Mouse (Mus musculus) kidney, postnatal 10 days (tissue): ENCODE measurements around the gene Bace1.

Experiments
- DNase-seq: peaks from one replicate; pipeline ENCODE4 v3.0.0; 2021; ENCODE audit warnings: mixed read lengths

Bace1 gene

DNA sequence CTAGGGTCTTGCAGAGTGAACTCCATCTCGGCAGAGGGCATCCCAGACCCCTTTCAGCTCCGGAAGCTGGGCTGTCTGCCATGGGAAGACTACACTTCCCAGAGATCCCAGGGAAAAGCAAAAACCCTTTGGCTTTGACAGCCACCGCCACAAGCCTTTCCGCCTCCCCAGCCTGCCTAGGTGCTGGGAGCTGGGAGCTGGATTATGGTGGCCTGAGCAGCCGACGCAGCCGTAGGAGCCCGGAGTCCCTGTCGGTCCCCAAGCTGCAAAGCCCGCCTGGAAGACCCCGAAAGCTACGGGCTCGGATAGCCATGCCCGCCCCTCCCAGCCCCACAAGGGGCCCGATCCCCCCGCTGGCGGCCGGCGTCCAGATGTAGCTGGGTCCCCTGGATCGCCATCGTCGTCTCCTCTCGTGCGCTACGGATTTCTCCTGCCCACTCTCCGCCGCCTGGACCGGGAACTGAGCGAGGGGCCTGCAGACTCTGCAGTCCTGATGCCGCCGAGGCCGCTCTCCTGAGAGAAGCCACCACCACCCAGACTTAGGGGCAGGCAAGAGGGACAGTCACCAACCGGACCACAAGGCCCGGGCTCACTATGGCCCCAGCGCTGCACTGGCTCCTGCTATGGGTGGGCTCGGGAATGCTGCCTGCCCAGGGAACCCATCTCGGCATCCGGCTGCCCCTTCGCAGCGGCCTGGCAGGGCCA lies at the start of gene Bace1:
Gene Bace1 (plus strand): TSS at position 147 of the 705 bp plus-strand sequence.
- peak; percentile 93 for DNase-seq

DNA sequence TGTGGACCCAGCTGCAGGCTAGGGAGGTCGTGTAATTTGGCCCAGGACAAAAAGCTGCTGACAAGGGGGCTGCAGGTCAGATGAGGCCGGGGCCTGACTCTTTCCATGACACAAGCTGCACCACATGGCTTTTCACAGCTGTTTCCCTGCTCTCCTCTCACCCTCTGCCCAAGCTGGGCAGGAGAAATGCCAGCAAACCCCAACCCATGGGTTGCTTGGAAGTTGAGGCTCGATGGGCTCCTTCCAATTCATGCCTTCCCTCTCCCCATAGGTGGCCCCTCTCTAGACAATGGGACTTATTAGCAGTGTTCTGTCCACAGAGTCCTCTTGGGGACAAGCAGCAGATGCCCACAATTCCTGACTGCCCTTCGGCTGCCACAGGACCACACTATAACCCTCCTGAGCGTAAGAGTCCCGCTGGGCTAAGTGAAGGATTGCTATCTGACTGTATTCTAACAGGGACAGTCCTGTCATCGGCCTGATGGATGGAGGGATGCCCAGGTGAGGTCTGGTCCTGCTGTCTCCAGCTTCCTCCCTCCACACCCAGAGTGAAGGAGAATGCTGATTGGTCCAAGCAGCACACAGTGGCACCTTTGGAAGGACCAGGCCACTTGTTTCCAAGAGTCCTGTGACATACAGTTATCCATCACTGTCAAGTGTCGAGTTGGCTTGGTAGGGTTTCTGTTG lies 46.8 kb upstream of the Bace1 start:
- no peak for DNase-seq

DNA sequence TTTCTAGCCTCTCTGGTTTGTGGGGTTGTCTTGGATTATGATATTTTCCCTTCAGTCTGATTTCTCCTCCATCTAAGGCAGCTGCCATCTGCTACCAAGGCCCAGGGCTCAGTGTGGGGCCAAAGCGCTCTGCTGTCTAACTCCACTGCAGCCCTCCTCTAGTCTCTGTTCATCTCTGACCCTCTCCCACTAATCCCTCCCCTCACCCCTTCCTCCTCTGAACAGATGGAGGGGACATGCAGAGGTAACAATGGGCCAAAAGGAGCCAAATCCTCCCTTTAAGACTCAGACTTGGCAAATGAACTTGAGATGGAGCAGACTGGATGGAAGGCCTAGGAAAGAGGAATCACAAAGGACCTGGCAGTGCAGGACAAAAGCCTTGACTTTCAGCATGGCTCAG lies 46.1 kb upstream of the Bace1 start:
- DNase-seq = no peak

DNA sequence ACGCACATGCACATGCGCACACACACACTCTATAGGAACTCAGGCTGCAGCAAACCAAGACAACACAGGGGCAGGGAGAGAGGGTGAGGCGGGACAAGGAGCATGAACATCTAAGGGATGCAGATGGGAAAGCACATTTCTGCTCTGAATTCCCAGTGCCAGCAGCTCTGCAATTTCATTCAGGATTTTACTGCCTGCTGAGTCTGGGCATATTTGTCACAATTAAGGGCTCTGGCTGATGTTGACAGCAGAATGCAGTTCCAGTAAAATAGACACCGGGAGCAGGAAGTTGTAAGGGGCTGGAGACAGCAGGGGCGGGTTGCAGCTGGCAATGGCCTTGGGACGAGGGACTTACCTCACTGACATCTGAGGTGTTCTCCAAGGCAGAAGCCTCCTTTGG lies 44.7 kb upstream of the Bace1 start:
- DNase-seq = no peak

DNA sequence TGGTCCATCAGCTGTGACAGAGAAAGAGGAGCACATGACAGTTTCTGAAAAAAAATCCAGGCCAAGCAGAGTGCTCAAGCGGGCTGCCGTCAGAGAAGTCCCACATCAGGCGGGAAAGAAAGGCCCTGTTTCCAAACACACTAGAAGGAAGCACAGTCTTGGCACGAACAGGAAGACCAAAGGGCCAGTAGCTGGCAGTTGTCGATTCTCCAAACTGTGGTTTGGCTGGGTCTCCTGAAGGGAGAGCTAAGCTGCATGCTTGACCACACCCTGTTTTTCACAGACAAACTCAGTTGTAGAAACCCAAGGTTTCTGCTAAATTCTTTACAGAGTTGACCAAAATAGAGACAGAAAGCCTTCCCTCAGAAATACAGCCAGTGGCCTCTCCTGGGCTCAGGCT lies 42.7 kb upstream of the Bace1 start:
- no peak for DNase-seq

DNA sequence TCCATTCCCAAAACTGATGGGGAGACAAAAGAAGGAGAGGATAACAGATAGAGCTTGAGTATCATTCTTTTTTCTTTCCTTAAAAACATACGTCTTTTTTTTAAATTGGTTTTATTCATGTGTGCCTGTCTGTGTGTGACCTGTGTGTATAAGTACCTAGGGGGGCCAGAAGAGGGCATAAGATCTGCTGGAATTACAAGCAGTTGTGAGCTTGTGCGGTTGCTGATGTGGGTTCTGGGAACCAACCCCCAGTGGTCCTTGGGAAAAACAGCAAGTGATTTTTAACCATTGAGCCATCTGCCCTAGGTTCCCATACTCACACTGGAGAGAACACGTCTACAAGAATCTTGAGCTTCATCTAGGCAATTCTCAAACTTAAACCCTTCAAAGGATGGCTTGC lies 41.1 kb upstream of the Bace1 start:
- DNase-seq = no peak

DNA sequence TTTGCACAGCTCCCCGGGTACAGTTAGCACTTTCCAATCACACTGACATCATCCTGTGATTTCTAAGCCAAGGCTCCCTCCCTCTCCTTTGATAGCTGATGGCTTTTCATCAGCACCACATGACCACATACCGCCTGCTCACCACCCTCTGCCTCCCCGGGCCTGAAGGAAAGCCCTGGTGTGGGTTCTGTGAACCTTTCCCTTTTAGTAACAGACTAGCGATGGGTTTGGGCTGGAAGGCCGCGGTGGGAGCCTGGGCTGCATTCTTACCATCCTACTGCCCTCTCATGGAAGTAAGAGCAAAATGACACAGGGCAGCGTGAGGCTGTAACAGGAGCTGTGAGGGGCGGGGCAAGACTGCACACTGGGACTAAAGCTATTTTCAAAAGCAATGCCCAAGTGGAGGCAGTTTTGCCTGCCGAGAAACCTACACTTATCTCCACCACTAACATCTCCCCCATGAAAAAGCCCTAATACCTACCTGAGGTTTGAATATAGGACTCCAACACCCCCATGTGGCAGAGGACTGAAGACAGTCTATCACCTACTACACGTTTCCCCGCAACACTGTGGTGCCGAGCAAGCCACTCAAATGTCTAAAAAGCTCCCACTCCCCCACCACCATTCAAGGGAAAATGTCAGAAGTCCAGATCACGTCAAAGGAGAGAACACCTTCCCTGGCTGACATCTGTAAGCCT lies 39.8 kb upstream of the Bace1 start:
- peak; percentile 50 for DNase-seq

DNA sequence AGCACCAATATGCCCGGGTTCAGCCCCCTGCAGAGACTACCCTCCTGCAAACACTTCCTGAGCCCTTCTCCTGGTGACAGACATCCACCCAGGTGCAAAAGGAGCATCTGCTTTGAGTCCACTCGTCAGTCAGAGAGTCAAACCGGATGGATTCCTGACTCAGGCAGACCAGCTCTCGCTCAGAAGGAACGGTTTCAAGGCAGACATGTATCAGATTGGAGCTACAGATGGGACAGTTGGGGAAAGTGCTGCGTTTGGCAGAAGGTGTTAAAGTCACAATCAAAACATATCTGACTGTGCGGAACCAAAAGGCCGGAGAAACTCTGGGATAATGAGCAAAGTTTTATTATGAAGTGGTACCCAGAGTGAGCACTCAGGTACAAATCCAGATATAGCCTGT lies 39.0 kb upstream of the Bace1 start:
- no peak for DNase-seq

DNA sequence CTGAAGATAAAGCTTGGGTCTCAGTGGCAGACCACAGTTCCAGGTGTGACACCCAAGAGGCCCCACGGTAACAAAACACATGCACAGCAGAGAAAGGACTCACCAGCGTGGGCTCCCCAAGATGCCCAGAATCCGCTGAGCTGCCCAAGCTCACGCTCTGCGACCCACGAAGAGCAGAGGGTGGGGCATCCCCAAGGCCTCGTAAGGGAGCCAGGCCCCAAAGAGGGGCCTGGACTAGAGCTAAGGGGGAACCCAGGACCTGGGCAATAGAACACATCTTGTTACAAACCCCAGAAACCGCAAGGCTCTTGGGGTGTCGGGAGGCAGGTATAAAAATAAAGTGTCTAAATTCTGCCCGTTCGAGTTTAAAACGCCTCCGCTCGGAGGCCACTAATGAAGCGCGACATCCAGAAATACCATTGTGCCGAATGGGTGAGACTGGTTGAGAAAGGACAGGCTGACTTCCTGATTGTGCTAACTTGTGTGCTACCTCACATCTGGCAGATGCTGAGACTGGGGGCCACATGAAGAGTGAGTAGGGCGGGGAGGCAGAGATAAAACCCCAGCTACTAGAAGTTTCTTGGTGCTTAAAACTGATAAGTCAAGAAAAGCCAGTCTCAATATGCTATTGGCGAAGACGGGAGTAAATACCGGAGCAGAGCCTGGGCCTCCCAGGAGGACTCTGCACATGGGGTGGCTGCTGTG lies 35.2 kb upstream of the Bace1 start:
- DNase-seq = no peak

DNA sequence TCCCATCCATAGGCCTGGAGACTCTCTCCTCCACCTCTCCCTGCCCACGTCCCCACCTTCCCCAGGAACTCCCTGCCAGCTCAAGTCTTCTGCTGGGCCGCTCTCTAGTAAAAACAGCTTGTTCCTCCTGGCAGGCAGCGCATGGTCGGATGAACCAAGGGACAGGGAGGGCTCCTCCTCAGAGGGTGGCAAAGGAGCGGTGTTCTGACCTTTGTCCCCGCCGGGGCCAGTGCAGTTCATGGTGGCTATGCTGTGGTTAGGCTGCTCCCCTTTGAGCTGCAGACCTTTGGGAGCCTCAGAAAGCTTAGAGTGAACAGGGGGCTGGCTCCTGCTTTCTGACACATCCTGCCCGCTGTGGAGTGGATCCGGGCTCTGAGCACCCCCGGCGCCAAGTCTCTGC lies 31.5 kb upstream of the Bace1 start:
- peak; percentile 59 for DNase-seq

DNA sequence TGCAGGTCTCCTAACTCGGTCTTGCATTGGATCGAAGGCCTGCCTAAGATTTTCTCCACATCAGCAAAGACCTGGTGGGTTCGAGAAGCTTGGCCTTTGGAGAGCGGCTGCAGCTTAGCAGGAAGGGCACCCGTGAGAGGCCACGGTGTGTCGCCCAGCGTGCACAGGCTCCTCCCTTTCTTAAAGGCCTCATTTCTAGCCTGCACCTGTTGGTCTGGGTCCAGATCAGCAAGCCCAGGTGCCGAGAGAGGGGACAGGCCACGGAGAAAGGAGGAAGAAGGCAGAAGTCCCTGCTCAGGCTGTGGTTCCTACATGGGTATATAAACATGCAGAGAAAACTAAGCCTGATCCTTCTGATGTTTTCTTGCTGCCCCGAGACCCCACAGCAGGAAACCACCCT lies 31.0 kb upstream of the Bace1 start:
- no peak for DNase-seq

DNA sequence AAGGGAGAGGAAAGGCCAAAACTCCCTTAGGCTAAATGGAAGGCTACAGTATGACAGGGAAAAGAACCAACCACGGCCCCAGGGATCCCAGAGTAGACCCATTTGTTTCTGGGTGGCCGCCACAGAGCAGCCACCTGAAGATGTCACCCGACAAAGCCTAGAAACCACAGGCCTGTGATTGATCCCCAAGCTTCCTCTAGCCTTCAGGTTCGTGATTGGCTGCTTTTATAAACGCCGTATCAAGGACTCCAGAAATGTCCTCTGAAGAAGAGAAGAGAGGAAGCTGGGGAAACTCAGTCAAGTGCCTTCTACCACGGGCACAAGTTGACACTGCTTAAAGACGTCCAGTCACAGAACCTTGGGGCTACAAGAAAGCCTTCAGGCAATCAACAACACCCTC lies 30.6 kb upstream of the Bace1 start:
- no peak for DNase-seq

DNA sequence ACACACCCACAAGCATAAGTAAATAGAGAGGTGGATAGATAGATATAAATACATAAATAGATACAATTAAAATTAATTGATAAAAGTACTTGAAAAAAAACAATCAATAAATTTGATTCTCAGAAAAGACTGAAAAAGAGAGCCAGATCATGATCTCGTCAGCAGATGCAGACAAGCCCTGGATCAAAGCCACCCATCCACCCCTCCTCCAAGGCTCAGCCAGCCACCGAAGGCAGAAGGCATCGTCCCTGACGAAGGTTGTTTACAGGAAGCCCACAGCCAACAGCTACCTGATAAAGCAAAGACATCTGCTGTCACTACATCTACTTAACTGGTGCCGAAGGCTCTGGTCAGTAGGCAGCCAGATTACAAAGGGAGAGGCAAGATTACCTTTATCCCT lies 26.4 kb upstream of the Bace1 start:
- no peak for DNase-seq

DNA sequence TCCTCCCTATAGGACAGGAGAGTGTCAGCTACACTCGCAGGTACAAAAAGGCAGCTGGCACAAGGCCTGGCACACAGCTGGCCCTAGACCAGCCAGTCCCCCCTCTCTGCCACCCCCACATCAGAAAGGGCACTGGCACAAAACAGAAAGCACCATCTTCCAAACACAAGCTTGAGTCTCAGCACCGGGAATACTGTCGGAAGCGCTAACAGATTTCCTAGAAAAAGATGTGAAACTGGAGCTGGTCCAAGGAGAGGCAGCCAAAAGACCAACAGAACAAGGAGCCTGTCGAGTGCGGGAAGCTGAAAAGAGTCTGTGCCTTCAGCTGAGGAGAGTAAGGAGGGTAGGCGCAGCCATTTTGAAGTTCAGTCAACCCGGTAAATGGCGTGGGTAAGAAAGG lies 23.3 kb upstream of the Bace1 start:
- peak; percentile 32 for DNase-seq

DNA sequence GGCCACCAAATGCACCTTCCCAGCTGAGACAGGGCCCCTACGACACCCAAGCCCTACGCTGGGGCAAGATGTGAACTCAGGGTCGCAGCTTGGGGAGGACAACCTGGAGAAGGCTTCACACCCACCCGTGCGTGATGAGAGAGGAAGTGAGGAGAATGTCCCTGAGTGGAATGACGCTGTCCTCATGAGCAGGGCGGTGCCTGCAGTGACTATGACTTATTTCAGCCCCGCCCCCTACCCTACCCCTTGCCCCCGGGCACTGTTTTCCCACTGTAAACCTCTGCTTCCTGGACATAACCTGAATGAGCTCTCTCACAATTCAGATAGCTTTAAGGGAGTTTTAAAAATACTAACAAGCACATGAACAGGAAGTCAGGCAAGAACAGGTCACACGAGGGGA lies 22.9 kb upstream of the Bace1 start:
- no peak for DNase-seq

DNA sequence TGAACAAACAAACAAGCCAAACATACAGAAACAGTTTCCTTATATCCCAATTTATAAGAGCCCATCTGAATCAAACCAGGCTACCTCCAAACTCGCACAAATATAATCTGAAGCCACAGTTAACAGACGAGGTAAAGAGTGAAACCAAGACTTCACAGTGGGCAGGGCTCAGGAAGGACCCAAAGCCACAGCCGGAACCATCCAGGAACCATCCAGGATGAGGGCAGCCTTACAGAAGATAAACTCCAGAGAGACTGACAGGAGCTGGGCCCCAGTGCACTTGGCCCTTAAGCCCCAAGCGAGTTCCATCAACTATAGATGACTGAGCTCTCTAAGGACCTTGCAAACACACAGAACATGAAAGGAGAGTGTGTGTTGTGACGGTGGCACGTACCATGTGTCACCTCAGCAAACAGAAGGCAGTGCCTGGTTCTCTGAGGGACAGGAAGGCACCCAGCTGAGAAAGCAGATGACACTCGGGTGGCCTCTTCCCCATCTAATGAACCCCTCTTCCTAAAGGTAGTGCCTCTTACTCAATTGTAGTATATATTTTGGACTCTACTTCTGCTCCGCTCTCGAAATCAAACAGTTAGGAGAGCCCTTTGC lies 19.9 kb upstream of the Bace1 start:
- DNase-seq = no peak

DNA sequence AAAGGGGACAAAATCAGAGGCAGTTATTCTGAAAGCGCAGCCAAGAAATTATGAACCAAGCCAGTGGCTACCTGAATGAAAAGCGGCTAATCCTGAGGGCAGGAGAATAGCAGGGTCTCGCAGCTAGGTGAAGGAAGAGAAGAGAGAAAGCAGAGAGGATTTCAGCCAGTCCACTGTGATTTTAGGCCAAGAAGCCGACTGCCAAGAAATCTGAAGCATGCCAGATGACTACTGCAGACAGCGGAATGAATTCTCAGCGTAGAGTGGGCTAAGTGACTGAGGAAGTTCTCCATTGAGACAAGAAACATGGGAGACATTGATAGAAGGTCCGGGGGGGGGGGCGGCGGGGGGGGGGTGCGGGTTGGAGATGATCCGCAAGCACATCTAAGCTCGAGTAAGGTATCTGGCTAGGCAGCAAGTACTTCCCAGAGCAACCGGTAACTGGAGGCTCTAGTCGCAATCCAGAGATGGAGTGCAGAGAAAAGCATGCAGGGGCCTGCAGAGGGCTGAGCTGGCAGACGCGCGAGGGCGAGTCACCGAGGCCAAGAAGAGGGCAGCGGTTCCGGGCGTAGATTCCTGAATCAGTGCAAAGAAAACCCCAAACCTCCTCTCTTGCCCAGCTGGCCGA lies 10.6 kb upstream of the Bace1 start:
- peak; percentile 60 for DNase-seq

DNA sequence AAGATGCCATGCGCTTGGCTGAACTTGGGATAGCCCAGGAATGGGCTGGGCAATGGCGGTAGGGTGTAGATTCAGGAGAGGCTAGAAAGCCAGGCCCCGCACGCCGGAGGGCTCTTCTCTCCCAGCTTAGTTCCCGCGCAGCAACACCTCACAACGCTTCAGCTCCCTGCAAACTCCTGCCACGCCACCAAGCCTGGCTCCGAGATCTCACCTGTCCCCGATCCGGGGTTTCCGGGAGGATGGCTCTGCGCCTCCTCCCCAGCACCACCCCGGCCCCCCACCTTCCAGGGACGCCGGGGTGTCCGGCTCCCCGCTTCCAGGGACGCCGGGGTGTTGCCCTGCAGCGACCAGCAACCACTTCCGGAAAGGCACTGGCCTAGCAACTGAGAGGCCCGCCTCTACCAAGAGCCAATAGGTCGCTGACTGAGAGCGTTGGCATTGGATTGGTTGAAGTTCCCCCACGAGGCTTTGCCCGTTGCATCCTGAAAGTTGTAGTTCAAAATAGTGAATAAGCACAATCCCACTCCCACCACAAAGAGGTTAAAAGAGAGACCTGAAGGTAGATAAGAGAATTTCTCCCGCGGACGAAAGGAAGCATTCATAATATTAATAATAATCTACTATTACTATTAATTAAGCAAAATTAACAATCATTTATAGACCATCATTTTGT lies 10.0 kb upstream of the Bace1 start, which contains the start of gene Cep164:
Gene Cep164 (minus strand): TSS at position 401 of the 673 bp plus-strand sequence.
- DNase-seq = peak; percentile 91

DNA sequence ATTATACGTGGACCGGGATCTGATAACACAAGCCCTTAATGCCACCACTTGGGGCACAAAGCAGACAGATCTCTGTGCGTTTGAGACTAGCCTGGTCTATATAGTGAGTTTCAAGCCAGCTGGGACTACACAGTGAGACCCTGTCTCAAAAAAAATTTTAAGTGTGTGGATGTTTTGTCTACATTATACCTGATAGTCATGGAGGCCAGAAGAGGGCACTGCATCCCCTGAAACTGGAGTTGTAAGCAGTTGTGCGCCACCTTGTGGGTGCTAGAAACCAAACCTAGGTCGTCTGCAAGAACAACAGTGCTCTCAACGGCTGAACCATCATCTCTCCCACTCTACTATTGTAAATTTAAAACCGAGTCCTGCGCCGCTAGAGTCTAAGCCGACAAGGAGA lies 9.3 kb upstream of the Bace1 start:
- peak; percentile 86 for DNase-seq

DNA sequence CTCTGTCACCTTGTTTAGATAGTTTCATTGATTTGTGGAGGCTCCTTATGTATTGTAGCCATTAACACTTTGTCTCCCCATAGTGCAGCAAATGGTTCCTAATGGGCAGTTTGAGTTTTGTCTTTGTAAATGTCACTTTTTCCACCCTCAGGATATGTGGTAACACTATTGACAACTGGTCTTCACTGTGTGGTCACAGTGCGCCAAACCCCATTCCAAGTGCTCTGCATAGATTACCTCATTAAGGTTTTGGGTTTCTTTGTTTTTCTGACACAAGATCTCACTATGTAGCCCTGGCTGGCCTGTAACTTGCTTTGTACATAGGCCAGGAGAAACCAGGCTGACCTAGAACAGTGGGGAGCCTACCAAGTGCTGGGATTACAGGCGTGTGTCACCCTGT lies 5.5 kb upstream of the Bace1 start:
- DNase-seq = no peak

DNA sequence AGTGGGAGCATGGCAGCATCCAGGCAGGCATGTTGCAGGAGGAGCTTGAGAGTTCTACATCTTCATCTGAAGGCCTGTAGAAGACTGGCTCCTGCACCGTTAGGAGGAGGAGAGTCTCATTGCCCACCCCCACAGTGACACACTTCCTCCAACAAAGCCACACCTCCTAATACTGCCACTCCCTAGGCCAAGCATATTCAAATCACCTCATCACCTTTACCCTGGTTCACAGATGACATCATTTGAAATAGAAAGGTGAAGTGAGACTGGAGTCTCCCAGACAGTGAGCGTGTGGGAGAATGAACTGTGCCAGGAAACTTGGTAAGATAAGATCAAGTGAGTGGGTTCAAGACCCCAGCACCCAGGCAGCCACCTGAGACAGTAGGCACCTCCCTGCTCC lies 4.9 kb upstream of the Bace1 start:
- DNase-seq = no peak

DNA sequence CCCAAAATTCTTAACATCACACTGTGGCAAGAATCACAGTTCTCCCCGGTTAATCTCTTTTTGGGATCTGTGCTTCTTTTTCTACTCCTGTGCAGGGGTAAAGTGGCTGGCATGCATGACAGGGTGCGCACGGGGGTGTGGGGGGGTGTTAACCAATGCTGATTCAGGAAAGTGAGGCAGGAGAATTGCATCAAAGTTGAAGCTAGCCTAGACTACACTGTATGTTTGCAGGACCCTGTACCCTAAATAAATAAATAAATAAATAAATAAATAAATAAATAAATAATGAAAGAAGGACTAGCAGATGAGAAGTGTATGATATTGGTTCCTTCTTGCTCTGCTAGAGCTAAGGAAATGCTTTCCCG lies 329 bp upstream of the Bace1 start:
- no peak for DNase-seq
